Mouse (Mus musculus): ENCODE results near the gene Palld.

Gene Palld

GRCm38 (mm10) chr8:61562626-61563025 is 339.9 kb downstream of the Palld start:
- DNase-seq (ENCODE audit: extremely low read depth, insufficient read length, low spot score) = no peak

DNA sequence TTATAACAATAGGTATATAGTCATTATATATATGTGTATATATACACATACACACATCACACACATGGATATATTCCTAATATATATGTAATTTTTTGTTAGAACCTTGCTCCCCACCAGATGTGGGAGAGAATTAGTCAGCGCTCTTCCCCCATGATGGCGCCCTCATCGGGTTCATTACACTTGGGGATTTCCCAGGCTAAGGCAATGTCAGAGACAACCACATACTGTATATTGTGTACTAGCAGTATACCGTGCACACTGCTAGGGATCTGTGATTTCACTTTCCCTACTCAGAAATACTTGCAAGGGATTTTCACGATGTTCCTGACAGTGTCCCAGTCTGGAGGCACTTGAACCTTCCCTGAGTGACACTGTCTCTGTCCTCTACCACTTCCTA is 341.3 kb downstream of the Palld start:
- no peak for DNase-seq (ENCODE audit: extremely low read depth, insufficient read length, low spot score)

DNA sequence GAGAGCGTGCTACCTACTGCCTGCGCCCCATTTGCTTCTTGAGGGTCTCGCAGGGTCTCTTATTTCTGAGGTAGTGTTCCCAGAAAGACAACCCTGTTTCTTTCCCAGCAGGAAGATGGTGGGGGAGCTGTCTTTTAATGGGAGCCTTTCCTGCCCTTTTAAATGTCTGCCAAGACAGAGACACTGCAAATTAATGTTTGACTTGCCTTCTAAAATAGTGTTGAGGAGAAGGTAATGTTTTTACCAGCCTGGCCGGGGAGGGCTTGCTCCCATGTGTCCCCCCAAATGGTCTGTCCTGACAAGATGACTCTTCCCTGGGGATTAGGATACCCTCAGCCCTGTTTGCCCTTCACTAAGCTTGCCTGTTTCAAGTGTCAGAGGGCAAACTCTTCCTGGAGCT is 342.5 kb downstream of the Palld start:
- no peak for DNase-seq (ENCODE audit: extremely low read depth, insufficient read length, low spot score)

DNA sequence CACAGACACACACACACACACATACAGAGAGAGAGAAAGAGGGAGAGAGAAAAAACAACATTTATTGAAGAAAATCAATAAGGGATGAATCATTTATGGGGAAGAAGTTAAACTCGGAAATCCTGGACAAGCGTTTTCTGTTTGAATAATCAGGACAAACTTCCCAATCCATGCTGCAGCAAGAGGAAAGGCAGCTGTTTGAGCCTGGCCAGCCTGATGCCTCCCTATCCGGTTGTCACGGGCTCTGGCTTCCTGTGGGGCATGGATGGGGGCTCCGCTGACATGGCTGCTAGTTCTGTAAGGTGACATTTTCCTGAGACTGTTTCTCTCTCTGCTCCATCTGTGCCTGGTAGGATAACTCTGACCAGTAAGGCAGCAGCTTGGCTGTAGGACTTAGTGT is 343.0 kb downstream of the Palld start:
- DNase-seq (ENCODE audit: extremely low read depth, insufficient read length, low spot score) = no peak

DNA sequence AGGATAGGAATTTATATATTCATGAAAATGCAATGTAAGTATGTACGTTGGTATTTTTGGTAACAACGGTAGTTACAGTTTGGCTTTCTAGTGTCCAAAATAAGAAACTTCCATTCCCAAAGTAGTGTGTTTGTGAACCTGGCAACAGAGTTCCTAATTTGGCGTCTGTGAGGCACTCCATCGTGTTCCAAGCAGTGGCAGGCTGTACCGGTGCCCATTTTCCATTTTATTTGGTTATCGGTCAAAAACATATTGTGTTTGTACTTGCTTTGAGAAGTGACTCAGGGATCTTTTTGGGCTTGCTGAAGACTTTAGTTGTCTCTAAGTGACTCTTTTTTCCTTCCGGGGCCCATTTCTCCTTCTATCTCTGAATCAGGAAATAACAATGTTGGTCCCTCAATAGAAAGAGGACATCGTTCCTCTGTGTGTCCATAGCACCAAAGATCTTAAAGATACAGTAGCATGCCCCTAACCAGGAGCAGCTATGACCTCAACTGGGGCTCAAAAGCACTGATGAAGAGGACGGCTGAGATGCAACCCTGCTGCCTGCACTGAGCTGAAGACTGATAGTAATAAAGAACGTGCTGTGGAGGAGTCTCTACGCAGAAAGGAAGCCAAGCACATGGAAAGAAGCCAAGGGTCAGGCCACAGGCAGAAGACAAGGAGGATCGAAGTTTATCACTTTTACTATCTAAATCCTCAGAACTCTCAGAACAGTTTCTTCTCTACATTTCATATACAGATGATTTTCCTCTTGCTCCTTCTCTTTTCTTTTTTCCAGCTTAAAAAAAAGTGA is 344.2 kb downstream of the Palld start:
- no peak for DNase-seq (ENCODE audit: extremely low read depth, insufficient read length, low spot score)

DNA sequence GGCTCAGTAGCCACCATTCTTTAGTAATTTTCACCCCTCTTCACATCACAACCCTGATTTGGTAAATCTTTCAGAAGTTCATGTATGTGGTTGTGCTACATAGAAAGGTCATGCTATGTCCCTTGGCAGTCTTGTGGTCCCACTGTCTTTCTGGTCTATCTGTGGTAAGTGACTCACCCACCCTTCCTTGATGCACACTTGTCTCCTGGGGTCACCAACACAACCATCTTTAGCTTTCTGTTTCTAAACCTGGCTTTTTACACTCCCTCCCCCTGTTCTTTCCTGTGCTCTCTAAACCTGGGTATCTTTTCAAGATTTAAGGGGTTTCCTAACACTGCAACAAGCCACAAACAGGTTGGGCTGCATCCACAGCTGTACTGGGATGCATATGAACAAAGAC is 345.5 kb downstream of the Palld start:
- no peak for DNase-seq (ENCODE audit: extremely low read depth, insufficient read length, low spot score)

DNA sequence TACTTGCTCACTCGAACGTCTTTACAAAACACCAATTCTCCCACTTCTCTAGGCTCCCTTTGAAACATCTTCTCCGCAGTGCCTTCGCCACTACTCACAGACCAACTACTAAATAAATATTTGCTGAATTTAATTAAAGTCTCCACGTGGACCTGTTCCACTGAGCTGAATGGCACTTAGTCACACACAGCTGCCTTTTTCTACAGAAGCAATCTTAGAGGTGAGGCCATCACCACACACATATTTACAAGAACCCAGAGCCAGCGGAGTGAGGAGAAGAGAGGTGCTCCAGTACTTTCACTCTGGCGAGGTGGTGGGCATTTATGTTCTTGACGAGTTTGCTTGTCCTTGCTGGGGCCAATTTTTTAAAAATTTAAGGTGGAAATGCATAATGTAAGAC is 346.3 kb downstream of the Palld start:
- DNase-seq (ENCODE audit: extremely low read depth, insufficient read length, low spot score) = no peak

- DNase-seq (ENCODE audit: extremely low read depth, insufficient read length, low spot score) = no peak
These were observed 347.1 kb downstream of the Palld start for GRCm38 (mm10) chr8:61555343-61555742.

DNA sequence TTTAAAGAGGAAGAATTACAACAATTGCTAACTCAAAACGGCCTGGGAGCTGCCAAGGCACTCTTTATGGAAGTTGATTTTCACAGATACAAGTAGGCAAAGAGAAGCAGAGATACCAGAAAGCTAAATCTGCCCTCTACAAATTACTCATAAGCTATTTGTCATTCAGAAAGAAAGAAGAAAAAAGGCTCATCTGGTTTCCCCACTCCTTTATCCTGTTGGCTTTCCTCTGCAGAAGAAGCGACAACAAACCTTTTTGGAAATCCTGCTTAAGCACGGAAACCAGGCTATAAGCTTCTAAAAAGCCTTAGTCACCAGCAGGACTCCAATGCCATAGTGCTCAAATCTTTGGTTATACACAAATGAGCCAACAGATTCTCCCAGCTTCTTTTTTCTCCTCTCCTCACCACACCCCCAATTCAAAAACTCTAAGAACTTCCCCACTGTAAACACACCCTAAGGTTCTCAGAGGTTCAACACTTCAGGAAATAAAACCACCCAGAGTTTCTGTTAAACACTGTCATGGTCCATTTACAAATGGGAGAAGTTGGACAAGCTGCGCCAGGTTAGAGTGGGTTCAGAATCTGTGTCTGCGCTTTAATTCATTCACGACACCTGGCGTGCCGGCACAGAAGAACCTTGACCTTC is 349.6 kb downstream of the Palld start:
- DNase-seq (ENCODE audit: extremely low read depth, insufficient read length, low spot score) = no peak

DNA sequence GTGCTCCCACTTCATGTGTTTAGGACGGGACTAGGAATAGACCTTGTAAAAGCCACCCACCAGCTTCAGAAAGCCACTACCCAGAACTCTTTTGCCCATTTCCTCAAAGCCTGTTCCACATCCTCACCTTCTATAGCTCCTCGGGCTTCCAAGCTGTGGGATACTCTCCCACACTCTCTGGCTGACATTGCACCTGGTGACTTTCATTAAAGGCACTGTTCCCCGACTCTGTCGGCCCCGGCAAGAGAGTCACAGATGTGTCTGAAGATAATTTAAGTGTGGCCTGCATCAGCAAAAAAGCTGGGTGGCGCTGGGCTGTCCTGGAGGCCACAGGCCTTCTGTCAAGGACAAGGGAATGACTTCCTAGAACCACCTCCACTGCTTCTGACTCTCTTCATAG is 350.3 kb downstream of the Palld start:
- no peak for DNase-seq (ENCODE audit: extremely low read depth, insufficient read length, low spot score)

DNA sequence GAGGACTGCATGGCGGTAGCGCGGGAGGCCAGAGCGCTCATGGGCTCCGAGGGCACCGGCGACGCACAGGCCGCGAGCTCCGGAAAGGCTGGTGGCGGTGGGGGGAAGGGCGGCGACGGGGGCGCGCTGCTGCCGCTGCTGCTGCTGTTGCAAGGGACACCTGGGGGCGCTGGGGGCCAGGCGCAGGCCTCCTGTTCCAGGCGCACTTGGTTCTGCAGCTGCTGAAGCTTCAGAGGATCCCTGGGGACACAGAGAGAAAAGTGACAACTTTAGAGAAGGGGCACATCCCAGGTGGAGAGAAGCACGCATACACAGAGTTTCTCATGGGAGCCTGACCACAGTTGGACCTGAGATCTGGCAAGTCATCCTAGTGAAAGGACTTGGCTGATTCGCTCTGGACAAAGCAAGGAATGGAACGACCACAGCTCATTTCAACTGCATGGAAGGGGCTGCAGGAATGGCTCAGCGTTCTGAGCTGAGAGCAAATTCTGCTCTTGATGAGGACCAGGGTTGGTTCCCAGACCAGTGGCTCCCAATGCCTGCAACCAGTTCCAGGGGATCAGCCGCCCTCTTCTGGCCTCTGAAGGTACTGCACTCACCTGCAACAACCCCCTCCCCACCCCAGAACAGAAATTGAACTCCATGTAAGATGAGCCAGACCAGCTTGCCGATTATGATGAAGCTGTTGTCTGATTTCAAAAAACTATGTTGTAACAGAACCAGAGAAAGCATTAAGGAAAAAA is 352.3 kb downstream of the Palld start:
- no peak for DNase-seq (ENCODE audit: extremely low read depth, insufficient read length, low spot score)

DNA sequence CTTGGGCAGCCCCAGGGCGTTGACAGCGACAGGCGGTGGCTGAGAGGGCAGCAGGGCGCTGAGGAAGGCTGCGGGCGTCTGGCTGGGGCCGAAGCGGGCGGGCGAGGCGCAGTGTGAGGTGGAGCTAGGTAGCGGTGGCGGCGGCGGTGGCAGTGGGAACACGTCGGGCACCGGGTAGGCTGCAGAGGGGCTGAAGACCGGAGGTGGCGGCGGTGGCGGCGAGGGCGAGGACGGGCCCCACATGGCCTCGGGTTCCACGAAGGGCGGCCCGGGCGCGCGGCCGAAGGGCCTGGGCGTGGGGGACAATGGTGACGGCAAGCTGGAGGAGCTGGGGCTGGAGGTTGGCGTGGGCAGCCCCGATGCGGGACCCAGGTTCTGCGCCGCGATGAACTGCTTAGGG is 352.9 kb downstream of the Palld start:
- DNase-seq (ENCODE audit: extremely low read depth, insufficient read length, low spot score) = no peak

DNA sequence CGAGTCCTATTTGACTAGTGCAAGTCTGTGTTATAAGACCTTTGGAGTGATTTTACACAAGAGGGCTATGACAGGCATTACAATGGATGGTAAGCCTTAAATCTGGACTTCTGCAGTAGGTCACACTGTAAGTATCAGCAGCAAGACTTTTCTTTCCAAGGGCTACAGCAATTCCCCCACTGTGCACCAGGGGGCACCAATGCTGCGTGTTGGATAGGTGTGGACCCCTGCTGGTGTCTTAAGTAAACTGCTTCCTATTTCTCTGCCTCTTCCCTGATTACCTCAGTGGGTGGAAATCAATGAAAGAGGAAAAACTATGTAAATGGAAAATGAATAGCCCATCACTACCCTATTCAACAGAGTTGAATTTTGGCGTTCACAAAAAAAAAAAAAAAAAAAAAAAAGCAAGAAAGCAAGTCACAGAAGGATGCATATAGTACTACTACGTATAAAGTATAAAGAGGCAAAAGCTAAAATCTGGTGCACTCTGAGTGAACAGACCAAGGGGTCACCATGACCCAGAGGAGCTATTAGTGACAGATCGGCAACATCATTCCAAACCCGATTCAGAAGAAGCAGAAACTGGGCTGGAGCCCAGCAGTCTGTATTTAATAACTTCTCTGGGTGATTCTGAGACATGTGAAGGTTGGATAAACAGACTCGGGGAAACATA is 362.5 kb downstream of the Palld start:
- DNase-seq (ENCODE audit: extremely low read depth, insufficient read length, low spot score) = peak; percentile 63

DNA sequence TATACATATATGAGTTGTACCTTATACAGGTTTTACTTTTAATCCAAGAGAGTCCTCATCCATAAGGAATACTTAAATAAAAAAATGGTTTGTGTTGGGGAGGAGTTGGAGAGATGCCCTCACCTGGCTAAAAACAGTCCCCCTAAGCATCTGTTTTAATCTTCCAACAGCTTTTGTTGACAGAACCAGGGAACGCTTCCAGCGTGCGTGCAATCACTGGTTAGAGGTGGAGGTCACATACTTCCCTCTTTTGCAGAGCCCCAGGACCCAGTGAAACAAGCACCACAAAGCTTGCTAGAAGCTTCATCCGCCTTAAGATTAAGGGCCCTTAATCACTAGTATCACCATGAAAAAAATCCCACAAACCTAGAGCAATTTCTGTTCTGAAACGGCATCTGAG is 365.0 kb downstream of the Palld start:
- DNase-seq (ENCODE audit: extremely low read depth, insufficient read length, low spot score) = no peak

DNA sequence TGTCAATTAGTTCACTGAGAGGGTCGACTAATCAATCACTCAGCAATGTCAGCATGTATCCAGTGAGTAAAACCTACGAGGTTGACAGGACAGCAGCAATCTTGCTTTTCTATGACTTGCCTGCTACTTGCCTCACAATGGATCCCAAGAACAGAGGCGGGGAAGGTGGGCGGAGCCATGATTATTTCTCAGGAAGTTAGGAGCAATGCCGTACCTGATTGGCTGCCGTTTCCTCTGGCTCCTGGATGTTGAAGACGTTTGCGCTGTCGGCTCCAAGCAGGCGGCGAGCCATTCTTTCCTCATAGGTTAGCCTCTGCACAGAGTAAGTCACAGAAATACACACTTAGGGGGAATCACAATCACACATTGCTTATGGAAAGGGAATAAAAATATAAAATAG is 367.0 kb downstream of the Palld start:
- DNase-seq (ENCODE audit: extremely low read depth, insufficient read length, low spot score) = no peak

- DNase-seq (ENCODE audit: extremely low read depth, insufficient read length, low spot score) = no peak
These were observed 369.0 kb downstream of the Palld start for GRCm38 (mm10) chr8:61533356-61533926.

DNA sequence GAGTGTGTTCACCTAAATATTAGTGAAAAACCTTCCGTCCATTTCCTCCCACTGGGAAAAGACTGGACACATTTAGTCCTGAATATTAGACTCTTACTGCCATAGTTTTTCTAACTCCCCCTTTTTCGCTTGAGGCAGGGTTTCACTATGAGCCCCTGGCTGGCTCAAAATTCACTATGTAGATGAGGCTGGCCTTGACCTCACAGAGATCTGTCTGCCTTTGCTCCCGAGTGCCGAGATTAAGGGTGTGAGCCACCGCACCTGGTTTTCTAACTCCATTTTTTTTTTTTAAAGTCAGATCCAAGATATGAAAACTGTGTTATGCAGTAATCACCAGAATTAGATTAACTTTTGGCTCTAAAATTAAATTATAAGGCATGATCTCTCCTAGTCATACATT is 369.7 kb downstream of the Palld start:
- DNase-seq (ENCODE audit: extremely low read depth, insufficient read length, low spot score) = no peak

GRCm38 (mm10) chr8:61531944-61532795 is 370.3 kb downstream of the Palld start:
- no peak for DNase-seq (ENCODE audit: extremely low read depth, insufficient read length, low spot score)

GRCm38 (mm10) chr8:61528642-61529041 is 373.8 kb downstream of the Palld start:
- no peak for DNase-seq (ENCODE audit: extremely low read depth, insufficient read length, low spot score)

- no peak for DNase-seq (ENCODE audit: extremely low read depth, insufficient read length, low spot score)
These were observed 374.3 kb downstream of the Palld start for GRCm38 (mm10) chr8:61528197-61528596.

All from 3134 (cell line).